Mouse (Mus musculus): ENCODE results near the gene Ccdc40.
"Not testable (repeated sequence)": the region's sequence is repeated elsewhere in the genome, so short reads cannot be mapped to it uniquely, and the experiment has no call there.

The Ccdc40 gene

GRCm38 (mm10) chr11:119237007-119237406, 8.6 kb downstream of the Ccdc40 start:
- no peak for DNase-seq (ENCODE audit: low read depth)

GRCm38 (mm10) chr11:119237568-119238304, 9.4 kb downstream of the Ccdc40 start:
- no peak for DNase-seq (ENCODE audit: low read depth)

- DNase-seq (ENCODE audit: low read depth) = no peak
Measured at GRCm38 (mm10) chr11:119238305-119238721, 9.9 kb downstream of the Ccdc40 start.

- DNase-seq (ENCODE audit: low read depth) = no peak
Measured at GRCm38 (mm10) chr11:119239480-119239879, 11.1 kb downstream of the Ccdc40 start.

GRCm38 (mm10) chr11:119245543-119245942, 17.2 kb downstream of the Ccdc40 start:
- not testable (repeated sequence) for DNase-seq (ENCODE audit: low read depth)

- no peak for DNase-seq (ENCODE audit: low read depth)
Measured at GRCm38 (mm10) chr11:119249011-119249410, 20.6 kb downstream of the Ccdc40 start.

- no peak for DNase-seq (ENCODE audit: low read depth)
Measured at GRCm38 (mm10) chr11:119250998-119251397, 22.6 kb downstream of the Ccdc40 start.

GRCm38 (mm10) chr11:119252854-119253541, 24.6 kb downstream of the Ccdc40 start:
- DNase-seq (ENCODE audit: low read depth) = no peak

GRCm38 (mm10) chr11:119256557-119256956, 28.2 kb downstream of the Ccdc40 start:
- DNase-seq (ENCODE audit: low read depth) = not testable (repeated sequence)

- DNase-seq (ENCODE audit: low read depth) = no peak
Measured at GRCm38 (mm10) chr11:119258216-119258571, 29.8 kb downstream of the Ccdc40 start.

- DNase-seq (ENCODE audit: low read depth) = no peak
Measured at GRCm38 (mm10) chr11:119258572-119259322, 30.4 kb downstream of the Ccdc40 start.

GRCm38 (mm10) chr11:119259977-119260376, 31.6 kb downstream of the Ccdc40 start:
- DNase-seq (ENCODE audit: low read depth) = no peak

GRCm38 (mm10) chr11:119264413-119264812, 36.0 kb downstream of the Ccdc40 start:
- DNase-seq (ENCODE audit: low read depth) = no peak

- no peak for DNase-seq (ENCODE audit: low read depth)
Measured at GRCm38 (mm10) chr11:119265811-119266210, 37.4 kb downstream of the Ccdc40 start.

- no peak for DNase-seq (ENCODE audit: low read depth)
Measured at GRCm38 (mm10) chr11:119267241-119267674, 38.9 kb downstream of the Ccdc40 start.

GRCm38 (mm10) chr11:119267768-119268556, 39.6 kb downstream of the Ccdc40 start, which contains the start of gene Gaa:
Gaa (plus strand) TSS chr11:119267887.
- peak; percentile 93 for DNase-seq (ENCODE audit: low read depth)

GRCm38 (mm10) chr11:119268557-119269195, 40.3 kb downstream of the Ccdc40 start:
- no peak for DNase-seq (ENCODE audit: low read depth)

GRCm38 (mm10) chr11:119272492-119272891, 44.1 kb downstream of the Ccdc40 start:
- not testable (repeated sequence) for DNase-seq (ENCODE audit: low read depth)

- DNase-seq (ENCODE audit: low read depth) = no peak
Measured at GRCm38 (mm10) chr11:119273186-119273930, 45.0 kb downstream of the Ccdc40 start.

- DNase-seq (ENCODE audit: low read depth) = no peak
Measured at GRCm38 (mm10) chr11:119281030-119281429, 52.7 kb downstream of the Ccdc40 start.
